Comparison of ENCODE assay signal across 12 mouse cellular contexts in genomic region chr9:28289696-28290330, GRCm38 (mm10).
A peak's percentile ranks its signal among the peaks of the same experiment; 100 is the strongest.
DNase-seq lines count a peak whose midpoint lies in the region; ATAC-seq lines count a peak whose summit lies in the region.
"Had no signal": no experiment of that assay in that cellular context is flagged by ENCODE, and none has a peak within 500 bp of the region (broad histone marks: within the 10 kb centered on the region; RNA-seq: fewer than 3 reads in every experiment).

No protein-coding gene starts in this region.

- no peaks in the 10 kb centered on the region for H3K9me3 ChIP-seq in midbrain, embryonic 16.5 days (replicated peaks; ENCODE audit: control insufficient read depth, low read length, poor library complexity, severe bottlenecking)

- WGBS in midbrain, embryonic 16.5 days: 35% methylated on average over 1 of the region's 1 CpGs

- peaks cover 3% of the 10 kb centered on the region; the same call in 1 of the 2 replicates for H3K4me1 ChIP-seq in midbrain, embryonic 16.5 days (ENCODE audit: control insufficient read depth, insufficient read depth, low read length)
- H3K4me1 ChIP-seq: neural tube, embryonic 13.5 days had no signal

- no peak overlapping the region for H3K27ac ChIP-seq in midbrain, embryonic 16.5 days (ENCODE audit: low read length)
- H3K27ac ChIP-seq: liver, embryonic 14.5 days; neural tube, embryonic 13.5 days had no signal

- no peak for ATAC-seq in monocyte, adult 5-6 weeks (replicated peaks; ENCODE audit: insufficient number of reproducible peaks, low FRiP score, low TSS enrichment, poor library complexity, severe bottlenecking)
- no peak for ATAC-seq in midbrain, embryonic 16.5 days

- intact Hi-C loops in left cerebral cortex, postnatal 4 days (cut with DNase I): no loop called here

- H3K4me3 ChIP-seq in midbrain, embryonic 16.5 days (ENCODE audit: low read depth, low read length): no peak overlapping the region
- H3K4me3 ChIP-seq: neural tube, embryonic 13.5 days had no signal

- no peak overlapping the region for H3K9ac ChIP-seq in midbrain, embryonic 16.5 days (ENCODE audit: low read depth, low read length)
- H3K9ac ChIP-seq: liver, embryonic 14.5 days; neural tube, embryonic 13.5 days had no signal

- H3K4me2 ChIP-seq in midbrain, embryonic 16.5 days (ENCODE audit: low read length): no peak overlapping the region
- H3K4me2 ChIP-seq: neural tube, embryonic 13.5 days had no signal

- H3K27me3 ChIP-seq in midbrain, embryonic 16.5 days (ENCODE audit: control insufficient read depth, insufficient read depth, low read depth, low read length): no peaks in the 10 kb centered on the region
- H3K27me3 ChIP-seq: neural tube, embryonic 13.5 days had no signal

- no peaks in the 10 kb centered on the region for H3K36me3 ChIP-seq in midbrain, embryonic 16.5 days (ENCODE audit: control insufficient read depth, insufficient read depth, low read length)
- H3K36me3 ChIP-seq: neural tube, embryonic 13.5 days had no signal

- DNase-seq in left cerebral cortex, postnatal 4 days: peak; percentile 6
- DNase-seq in left cerebral cortex, adult 8-10 months (ENCODE audit: low spot score in 2 of 2): no peak
- DNase-seq in adrenal gland, postnatal 14 days: peak; percentile 63
- peak; percentile 45 to 62 for DNase-seq in cerebellum, postnatal 25 days
- DNase-seq in lung, postnatal 36 days: peak; percentile 7
- no peak for DNase-seq in embryo, embryonic 10 days (ENCODE audit: low spot score)
- DNase-seq: kidney, postnatal 14 days; thymus, adult 18-20 months had no signal

Comparison
In these comparisons a context has a peak if more than half of its experiments do, and no peak if none do; other contexts are left out.
1. DNase-seq: peak in left cerebral cortex, postnatal 4 days (single experiment), adrenal gland, postnatal 14 days (single experiment), cerebellum, postnatal 25 days (2 of 2) and lung, postnatal 36 days (single experiment); none in left cerebral cortex, adult 8-10 months (0 of 2) and embryo, embryonic 10 days (single experiment).